Mouse (Mus musculus) liver, embryonic 12.5 days (tissue): Measurements from ENCODE around the gene Dpep2nb. TPM values are rescaled to one million over a fixed set of nuclear protein-coding genes. Genes with fewer than 3 reads are reported as not detected.

Experiments
- ATAC-seq: fragments of 200-750 bp; cut with Nextera tagmentation; 2 replicates; pipeline ENCODE4 v1.8.0; 2017; ENCODE audit warnings: moderate number of reproducible peaks, mild to moderate bottlenecking, moderate library complexity
- H3K27ac ChIP-seq: fragments of 300-500 bp; sonication (generic); 2 replicates; pipeline ENCODE4 v1.5.1; 2016; ENCODE audit warnings: mild to moderate bottlenecking
- H3K27me3 ChIP-seq: fragments of 300-500 bp; sonication (generic); replicated peaks from 2 replicates; pipeline ENCODE4 v1.6.1; 2016; ENCODE audit warnings: mild to moderate bottlenecking, moderate library complexity
- H3K36me3 ChIP-seq: fragments of 300-500 bp; sonication (generic); 2 replicates; pipeline ENCODE4 v1.6.1; 2016; ENCODE audit warnings: mild to moderate bottlenecking, moderate library complexity
- H3K4me1 ChIP-seq: fragments of 300-500 bp; sonication (generic); 2 replicates; pipeline ENCODE4 v1.6.1; 2016
- H3K4me2 ChIP-seq: fragments of 300-500 bp; sonication (generic); 2 replicates; pipeline ENCODE4 v1.6.1; 2016; ENCODE audit warnings: mild to moderate bottlenecking, moderate library complexity
- H3K4me3 ChIP-seq: fragments of 300-500 bp; sonication (generic); 2 replicates; pipeline ENCODE4 v1.5.1; 2016; ENCODE audit warnings: mild to moderate bottlenecking, moderate library complexity
- H3K9ac ChIP-seq: fragments of 300-500 bp; sonication (generic); 2 replicates; pipeline ENCODE4 v1.6.1; 2016; ENCODE audit warnings: mild to moderate bottlenecking, moderate library complexity
- H3K9me3 ChIP-seq: fragments of 300-500 bp; sonication (generic); replicated peaks from 2 replicates; pipeline ENCODE4 v1.6.1; 2016; ENCODE audit warnings: mild to moderate bottlenecking, moderate library complexity
- WGBS: fragments of 180-500 bp; shearing (Covaris S2); methylation state at CpG from one replicate; pipeline ENCODE4 v1.1.7; 2016; ENCODE audit not compliant: insufficient replicate concordance; 5-methylcytosine and 5-hydroxymethylcytosine counted together
- microRNA-seq: library from miRNA; unstranded; fragments of <30 nt; microRNA quantifications from one replicate; pipeline ENCODE4, GENCODE M21; 2017
- polyA plus RNA-seq: library from polyadenylated mRNA; unstranded; fragments of >200 nt; fragmentation: Nextera tagmentation; extraction: Ambion mirVana; gene quantifications from 2 replicates; pipeline ENCODE4 v1.2.1, GENCODE M21; 2016

Dpep2nb gene
- polyA plus RNA-seq, 1 experiment from 2014 or later = not detected

DNA sequence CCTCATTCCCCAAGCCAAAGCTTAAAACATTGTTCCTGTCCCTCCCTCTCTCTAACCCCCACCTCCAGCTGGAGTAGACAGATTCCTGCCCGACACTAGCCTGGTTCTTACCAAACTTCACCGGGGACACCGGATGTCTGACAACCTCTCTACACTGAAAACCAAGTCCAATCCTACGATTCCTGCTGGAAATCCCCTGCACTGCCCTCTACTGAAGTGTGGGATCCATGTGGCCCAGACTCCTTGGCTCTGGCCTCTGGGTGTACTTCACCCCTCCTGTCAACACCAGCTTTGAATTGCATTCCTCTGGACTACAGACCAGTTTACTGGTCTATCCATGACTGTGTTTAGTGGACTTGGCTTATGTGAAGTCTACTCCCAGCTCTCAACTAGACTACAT lies 49.2 kb downstream of the Dpep2nb start:
- peaks cover 82% of the 10 kb centered on the region for H3K36me3 ChIP-seq
- peaks cover 15% of the 10 kb centered on the region for H3K4me1 ChIP-seq
- H3K27me3 ChIP-seq = no peaks in the 10 kb centered on the region
- no peak for ATAC-seq
- no peak overlapping the region for H3K9ac ChIP-seq
- no peak overlapping the region for H3K4me2 ChIP-seq
- WGBS = 84% methylated on average over 4 of the region's 4 CpGs
- H3K27ac ChIP-seq = no peak overlapping the region
- H3K9me3 ChIP-seq = no peaks in the 10 kb centered on the region
- H3K4me3 ChIP-seq = no peak overlapping the region

GRCm38 (mm10) chr8:105951057-105951659 lies 54.6 kb downstream of the Dpep2nb start:
- Histone ChIP-seq H3K4me1 (peaks cover 8% of the 10 kb centered on the region), H3K4me2 (no peak overlapping the region), H3K36me3 (peaks cover 96% of the 10 kb centered on the region), H3K4me3 (no peak overlapping the region), H3K9me3 (no peaks in the 10 kb centered on the region), H3K27ac (no peak overlapping the region), H3K27me3 (no peaks in the 10 kb centered on the region), H3K9ac (no peak overlapping the region)
- 64% methylated on average over 7 of the region's 7 CpGs for WGBS
- no peak for ATAC-seq

DNA sequence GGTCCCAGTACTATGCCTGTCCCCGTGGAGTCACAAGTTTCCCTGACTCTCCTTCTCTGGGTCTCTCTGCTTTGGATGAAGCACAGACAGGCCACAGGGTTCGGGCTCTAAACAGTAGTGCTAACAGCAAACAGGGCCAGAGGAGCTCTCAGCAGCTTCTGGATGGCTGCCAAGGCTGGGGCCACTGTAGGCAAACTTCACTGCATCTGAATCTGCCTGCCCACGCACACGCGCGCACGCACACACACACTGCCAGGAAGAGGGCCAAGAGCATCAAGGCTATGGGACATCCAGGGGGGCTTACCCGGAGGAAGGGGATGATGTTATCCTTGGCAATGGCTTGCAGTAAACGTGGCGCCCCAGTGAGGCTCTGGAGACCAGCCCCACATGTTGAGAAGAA lies 56.4 kb downstream of the Dpep2nb start:
- ATAC-seq = no peak
- peaks cover 97% of the 10 kb centered on the region for H3K36me3 ChIP-seq
- H3K27ac ChIP-seq = no peak overlapping the region; the same call in 1 of the 2 replicates

More for the DNA sequence above, 56.4 kb downstream of the Dpep2nb start:
- H3K4me2 ChIP-seq = no peak overlapping the region
- no peak overlapping the region for H3K4me3 ChIP-seq
- H3K9ac ChIP-seq = no peak overlapping the region
- no peaks in the 10 kb centered on the region for H3K9me3 ChIP-seq
- peaks cover 8% of the 10 kb centered on the region for H3K4me1 ChIP-seq
- no peaks in the 10 kb centered on the region for H3K27me3 ChIP-seq
- 79% methylated on average over 10 of the region's 10 CpGs for WGBS

Small RNAs within 50 kb of the gene (microRNA-seq; reads per million reads assigned to microRNA genes)
- not detected for gene Mir7074

Other genes starting within 250 kb of the Dpep2nb start
- 4.5 and 5.1 TPM in 2 replicates for gene Gfod2, start 247.3 kb downstream of the Dpep2nb start, polyA plus RNA-seq
- gene Ranbp10, start 178.6 kb downstream of the Dpep2nb start, polyA plus RNA-seq = 37.7 and 37.8 TPM in 2 replicates
- 0.12 and 0.19 TPM in 2 replicates for gene Tsnaxip1, start 178.2 kb downstream of the Dpep2nb start, polyA plus RNA-seq
- 29.0 and 29.2 TPM in 2 replicates for gene Cenpt, start 152.7 kb downstream of the Dpep2nb start, polyA plus RNA-seq
- 53.0 and 53.2 TPM in 2 replicates for gene Thap11, start 150.8 kb downstream of the Dpep2nb start, polyA plus RNA-seq
- gene Nutf2, start 145.4 kb downstream of the Dpep2nb start, polyA plus RNA-seq = 180 and 183 TPM in 2 replicates
- 30.1 and 30.9 TPM in 2 replicates for gene Edc4, start 125.1 kb downstream of the Dpep2nb start, polyA plus RNA-seq
- gene Nrn1l, start 112.4 kb downstream of the Dpep2nb start, polyA plus RNA-seq = 0.29 TPM in 1 of 2 replicates, not detected in the other
- 13.1 and 14.3 TPM in 2 replicates for gene Pskh1, start 105.5 kb downstream of the Dpep2nb start, polyA plus RNA-seq
- 0.94 and 1.0 TPM in 2 replicates for gene Ctrl, start 72.1 kb downstream of the Dpep2nb start, polyA plus RNA-seq
- 77.2 and 84.6 TPM in 2 replicates for gene Psmb10, start 67.5 kb downstream of the Dpep2nb start, polyA plus RNA-seq
- gene Lcat, start 62.6 kb downstream of the Dpep2nb start, polyA plus RNA-seq = 26.3 and 29.2 TPM in 2 replicates
- gene Slc12a4, start 39.9 kb downstream of the Dpep2nb start, polyA plus RNA-seq = 18.2 and 18.6 TPM in 2 replicates
- not detected in 2 replicates for gene Dpep3, start 26.5 kb downstream of the Dpep2nb start, polyA plus RNA-seq
- gene Dus2, start 14.6 kb downstream of the Dpep2nb start, polyA plus RNA-seq = 16.0 and 16.5 TPM in 2 replicates
- gene Ddx28, start 5.9 kb upstream of the Dpep2nb start, polyA plus RNA-seq = 14.7 TPM in 2 replicates
- gene Nfatc3, start 52.9 kb upstream of the Dpep2nb start, polyA plus RNA-seq = 5.0 and 5.8 TPM in 2 replicates
- 6.6 and 7.9 TPM in 2 replicates for gene Esrp2, start 131.0 kb upstream of the Dpep2nb start, polyA plus RNA-seq
- 9.8 TPM in 2 replicates for gene Pla2g15, start 144.4 kb upstream of the Dpep2nb start, polyA plus RNA-seq
- gene Slc7a6, start 162.9 kb upstream of the Dpep2nb start, polyA plus RNA-seq = 17.4 and 22.2 TPM in 2 replicates
- gene Slc7a6os, start 205.0 kb upstream of the Dpep2nb start, polyA plus RNA-seq = 20.1 and 21.9 TPM in 2 replicates
- 43.2 and 45.6 TPM in 2 replicates for gene Prmt7, start 205.0 kb upstream of the Dpep2nb start, polyA plus RNA-seq